Mouse (Mus musculus) liver, embryonic 14.5 days (tissue): Measurements from ENCODE around the gene Aip. TPM values are rescaled to one million over a fixed set of nuclear protein-coding genes. Genes with fewer than 3 reads are reported as not detected.

Experiments used
- ATAC-seq: fragments of 200-750 bp; cut with Nextera tagmentation; 2 replicates; pipeline ENCODE4 v1.8.0; 2017; ENCODE audit warnings: moderate number of reproducible peaks, mild to moderate bottlenecking, moderate library complexity; ENCODE audit not compliant: insufficient read depth
- DNase-seq, 3 experiments: peaks; one replicate each; pipeline ENCODE4 v3.0.0-alpha.2; 2012 to 2013; ENCODE audit warnings: low read depth in 3 of 3, low spot score in 3 of 3
- H3K27ac ChIP-seq: fragments of 300-500 bp; sonication (generic); 2 replicates; pipeline ENCODE4 v1.5.1; 2014; ENCODE audit warnings: moderate library complexity, mild to moderate bottlenecking, control low read depth, inconsistent platforms
- H3K27me3 ChIP-seq: fragments of 300-500 bp; sonication (generic); 2 replicates; pipeline ENCODE4 v1.6.1; 2014; ENCODE audit warnings: mild to moderate bottlenecking, low read length, moderate library complexity; ENCODE audit not compliant: control insufficient read depth, insufficient read depth
- H3K36me3 ChIP-seq: fragments of 300-500 bp; sonication (generic); replicated peaks from 2 replicates; pipeline ENCODE4 v1.6.1; 2014; ENCODE audit warnings: low read depth; ENCODE audit not compliant: control insufficient read depth, insufficient read depth
- H3K4me1 ChIP-seq, 2 experiments: fragments of 200-500 bp in 1 of 2; fragments of 300-500 bp in 1 of 2; sonication (generic) in 1 of 2; replicated peaks; 2 replicates each; pipeline ENCODE4 v1.6.1; 2012 to 2014; ENCODE audit warnings: antibody characterized with exemption in 1 of 2, inconsistent platforms in 1 of 2, low read length in 1 of 2; ENCODE audit not compliant: control insufficient read depth in 2 of 2, insufficient read depth in 2 of 2
- H3K4me2 ChIP-seq: fragments of 300-500 bp; sonication (generic); 2 replicates; pipeline ENCODE4 v1.6.1; 2014; ENCODE audit warnings: low read depth, mild to moderate bottlenecking, control low read depth, moderate library complexity
- H3K4me3 ChIP-seq, 2 experiments: fragments of 200-500 bp in 1 of 2; fragments of 300-500 bp in 1 of 2; sonication (generic) in 1 of 2; 2 replicates each; pipeline ENCODE4 v1.5.1; 2012 to 2014; ENCODE audit warnings: low read depth in 2 of 2, low read length in 2 of 2, mild to moderate bottlenecking in 2 of 2, control low read depth in 1 of 2, inconsistent platforms in 1 of 2, moderate library complexity in 1 of 2; ENCODE audit not compliant: insufficient read depth in 1 of 2
- H3K9ac ChIP-seq: fragments of 300-500 bp; sonication (generic); replicated peaks from 2 replicates; pipeline ENCODE4 v1.6.1; 2014; ENCODE audit warnings: mild to moderate bottlenecking, control low read depth, moderate library complexity
- H3K9me3 ChIP-seq: fragments of 300-500 bp; sonication (generic); 2 replicates; pipeline ENCODE4 v1.6.1; 2016; ENCODE audit warnings: low read length, mixed read lengths; ENCODE audit not compliant: control insufficient read depth
- CTCF ChIP-seq: IDR thresholded peaks from 2 replicates; pipeline ENCODE4 v1.5.1; 2016; ENCODE audit warnings: antibody characterized with exemption, low read depth, control low read depth
- EP300 ChIP-seq: IDR thresholded peaks from 2 replicates; pipeline ENCODE4 v1.6.1; 2016; ENCODE audit warnings: antibody characterized with exemption, low read depth
- WGBS: fragments of 180-500 bp; shearing (Covaris S2); extraction: QIAGEN DNeasy Blood & Tissue Kit; methylation state at CpG from one replicate; pipeline ENCODE4 v1.1.7; 2014; ENCODE audit not compliant: insufficient replicate concordance; 5-methylcytosine and 5-hydroxymethylcytosine counted together
- polyA plus RNA-seq, 2 experiments: library from polyadenylated mRNA; depleted of rRNA in 1 of 2; stranded (reverse) in 1 of 2; unstranded in 1 of 2; fragments of >200 nt; fragmentation: Nextera tagmentation in 1 of 2; extraction: Ambion mirVana in 1 of 2; gene quantifications; 2 replicates each; pipeline versions ENCODE4 v1.2.1 to v1.2.3; 2012 to 2014

Gene Aip
- polyA plus RNA-seq, 2 experiments, result 29.4 to 33.2 TPM

GRCm38 (mm10) chr19:4091383-4091782 is 34.3 kb downstream of the Aip start:
- no peak overlapping the region for H3K4me3 ChIP-seq
- no peaks in the 10 kb centered on the region for H3K36me3 ChIP-seq
- no peak overlapping the region for H3K27ac ChIP-seq
- no peak for DNase-seq
- no peak overlapping the region for H3K9ac ChIP-seq
- no peak for ATAC-seq
- 17% methylated on average over 2 of the region's 2 CpGs for WGBS
- no peak overlapping the region for H3K4me2 ChIP-seq
- H3K27me3 ChIP-seq, result no peaks in the 10 kb centered on the region
- H3K9me3 ChIP-seq, result no peaks in the 10 kb centered on the region
- H3K4me1 ChIP-seq, result peaks cover 6 to 7% of the 10 kb centered on the region in 2 experiments
- TF ChIP-seq EP300, result no peak
- TF ChIP-seq CTCF, result no peak

- DNase-seq (no peak), ATAC-seq (no peak)
- no peak overlapping the region for H3K4me3 ChIP-seq
- TF ChIP-seq EP300 (no peak), CTCF (no peak)
- peaks cover 2 to 3% of the 10 kb centered on the region in 2 experiments; a peak in 1 of 4 replicates for H3K4me1 ChIP-seq
- no peaks in the 10 kb centered on the region for H3K9me3 ChIP-seq
- no peak overlapping the region for H3K9ac ChIP-seq
- H3K27me3 ChIP-seq, result no peaks in the 10 kb centered on the region
- WGBS, result 71% methylated on average over 3 of the region's 3 CpGs
- no peak overlapping the region for H3K4me2 ChIP-seq
- H3K27ac ChIP-seq, result no peak overlapping the region
- H3K36me3 ChIP-seq, result no peaks in the 10 kb centered on the region
Observed at GRCm38 (mm10) chr19:4090446-4090845, 35.2 kb downstream of the Aip start.

- Histone ChIP-seq H3K4me1 (peaks cover 2 to 3% of the 10 kb centered on the region in 2 experiments; a peak in 1 of 4 replicates), H3K27ac (no peak overlapping the region), H3K4me2 (no peak overlapping the region), H3K9me3 (no peaks in the 10 kb centered on the region), H3K36me3 (no peaks in the 10 kb centered on the region), H3K9ac (no peak overlapping the region), H3K27me3 (no peaks in the 10 kb centered on the region), H3K4me3 (no peak overlapping the region)
- DNase-seq (no peak), ATAC-seq (no peak)
- TF ChIP-seq EP300 (no peak), CTCF (no peak)
- WGBS, result 68% methylated on average over 6 of the region's 6 CpGs
Observed at GRCm38 (mm10) chr19:4089128-4089527, 36.5 kb downstream of the Aip start.

GRCm38 (mm10) chr19:4088146-4088545 is 37.5 kb downstream of the Aip start:
- Histone ChIP-seq H3K27ac (no peak overlapping the region), H3K36me3 (no peaks in the 10 kb centered on the region), H3K9me3 (no peaks in the 10 kb centered on the region), H3K4me2 (no peak overlapping the region), H3K4me3 (no peak overlapping the region), H3K9ac (no peak overlapping the region), H3K27me3 (no peaks in the 10 kb centered on the region), H3K4me1 (peaks cover 2 to 3% of the 10 kb centered on the region in 2 experiments; a peak in 1 of 4 replicates)
- 20% methylated on average over 5 of the region's 5 CpGs for WGBS
- no peak for ATAC-seq
- DNase-seq, result no peak
- no peak for TF ChIP-seq CTCF
- TF ChIP-seq EP300, result no peak

- no peaks in the 10 kb centered on the region for H3K36me3 ChIP-seq
- no peak overlapping the region for H3K27ac ChIP-seq
- H3K4me2 ChIP-seq, result no peak overlapping the region
- H3K9me3 ChIP-seq, result no peaks in the 10 kb centered on the region
- WGBS, result 69% methylated on average over 5 of the region's 5 CpGs
- H3K4me1 ChIP-seq, result peaks cover 0 to 2% of the 10 kb centered on the region in 2 experiments; a peak in 1 of 4 replicates
- H3K4me3 ChIP-seq, result no peak overlapping the region
- no peak for DNase-seq
- no peak for TF ChIP-seq EP300
- no peak for TF ChIP-seq CTCF
- no peaks in the 10 kb centered on the region for H3K27me3 ChIP-seq
- H3K9ac ChIP-seq, result no peak overlapping the region
- ATAC-seq, result no peak
Observed at GRCm38 (mm10) chr19:4087090-4087489, 38.6 kb downstream of the Aip start.
